Mouse (Mus musculus) forebrain, embryonic 13.5 days (tissue): ENCODE measurements around the gene Gpx7. TPM values are rescaled to one million over a fixed set of nuclear protein-coding genes. Genes with fewer than 3 reads are reported as not detected.
A peak's percentile ranks its signal among the peaks of the same experiment; 100 is the strongest.

Experiments used
- ATAC-seq: fragments of 200-750 bp; cut with Nextera tagmentation; 2 replicates; pipeline ENCODE4 v1.8.0; 2017
- H3K27ac ChIP-seq: fragments of 300-500 bp; sonication (generic); 2 replicates; pipeline ENCODE4 v1.5.1; 2015; ENCODE audit warnings: inconsistent platforms, mild to moderate bottlenecking, moderate library complexity
- H3K27me3 ChIP-seq: fragments of 300-500 bp; sonication (generic); 2 replicates; pipeline ENCODE4 v1.6.1; 2015; ENCODE audit warnings: mild to moderate bottlenecking, inconsistent platforms
- H3K36me3 ChIP-seq: fragments of 300-500 bp; sonication (generic); 2 replicates; pipeline ENCODE4 v1.6.1; 2015; ENCODE audit warnings: mild to moderate bottlenecking, inconsistent platforms; ENCODE audit not compliant: poor library complexity, severe bottlenecking
- H3K4me1 ChIP-seq: fragments of 300-500 bp; sonication (generic); 2 replicates; pipeline ENCODE4 v1.6.1; 2015; ENCODE audit warnings: inconsistent platforms
- H3K4me2 ChIP-seq: fragments of 300-500 bp; sonication (generic); 2 replicates; pipeline ENCODE4 v1.6.1; 2015; ENCODE audit warnings: inconsistent platforms, mild to moderate bottlenecking, moderate library complexity
- H3K4me3 ChIP-seq: fragments of 300-500 bp; sonication (generic); 2 replicates; pipeline ENCODE4 v1.5.1; 2015; ENCODE audit warnings: mild to moderate bottlenecking, inconsistent platforms
- H3K9ac ChIP-seq: fragments of 300-500 bp; sonication (generic); 2 replicates; pipeline ENCODE4 v1.6.1; 2015; ENCODE audit warnings: mild to moderate bottlenecking, inconsistent platforms
- H3K9me3 ChIP-seq: fragments of 300-500 bp; sonication (generic); replicated peaks from 2 replicates; pipeline ENCODE4 v1.6.1; 2016; ENCODE audit warnings: inconsistent platforms
- WGBS: fragments of 180-500 bp; shearing (Covaris S2); methylation state at CpG from one replicate; pipeline ENCODE4 v1.1.7; 2015; 5-methylcytosine and 5-hydroxymethylcytosine counted together
- polyA plus RNA-seq: library from polyadenylated mRNA; unstranded; fragments of >200 nt; fragmentation: Nextera tagmentation; extraction: Ambion mirVana; gene quantifications from 2 replicates; pipeline ENCODE4 v1.2.1, GENCODE M21; 2015

Gene Gpx7
- polyA plus RNA-seq, 1 experiment from 2014 or later = 28.8 TPM

- no peak overlapping the region for H3K4me2 ChIP-seq
- peaks cover 24% of the 10 kb centered on the region for H3K4me1 ChIP-seq
- H3K9me3 ChIP-seq = no peaks in the 10 kb centered on the region
- no peak overlapping the region for H3K9ac ChIP-seq
- no peaks in the 10 kb centered on the region for H3K27me3 ChIP-seq
- no peaks in the 10 kb centered on the region for H3K36me3 ChIP-seq
- WGBS = 82% methylated on average over 11 of the region's 11 CpGs
- ATAC-seq = no peak
- H3K4me3 ChIP-seq = no peak overlapping the region
- H3K27ac ChIP-seq = no peak overlapping the region
Observed at GRCm38 (mm10) chr4:108427719-108428340, 21.1 kb upstream of the Gpx7 start.

GRCm38 (mm10) chr4:108424587-108424986 is 17.8 kb upstream of the Gpx7 start:
- no peak for ATAC-seq
- WGBS = 91% methylated on average over 2 of the region's 2 CpGs
- no peaks in the 10 kb centered on the region for H3K9me3 ChIP-seq
- H3K27me3 ChIP-seq = no peaks in the 10 kb centered on the region
- H3K4me2 ChIP-seq = no peak overlapping the region
- no peaks in the 10 kb centered on the region for H3K36me3 ChIP-seq
- no peak overlapping the region for H3K27ac ChIP-seq
- no peak overlapping the region for H3K9ac ChIP-seq
- no peak overlapping the region for H3K4me3 ChIP-seq
- no peaks in the 10 kb centered on the region for H3K4me1 ChIP-seq

GRCm38 (mm10) chr4:108407621-108408020 is 860 bp upstream of the Gpx7 start:
- Histone ChIP-seq H3K9ac (no peak overlapping the region), H3K4me3 (no peak overlapping the region), H3K27me3 (no peaks in the 10 kb centered on the region), H3K4me2 (no peak overlapping the region), H3K27ac (no peak overlapping the region), H3K36me3 (no peaks in the 10 kb centered on the region), H3K9me3 (no peaks in the 10 kb centered on the region), H3K4me1 (peaks cover 19% of the 10 kb centered on the region)
- ATAC-seq = no peak
- 35% methylated on average over 8 of the region's 8 CpGs for WGBS

GRCm38 (mm10) chr4:108406138-108406860 is 462 bp downstream of the Gpx7 start:
- no peaks in the 10 kb centered on the region for H3K36me3 ChIP-seq
- peak overlapping the region; percentile 82 for H3K4me2 ChIP-seq
- peak; percentile 80 for ATAC-seq
- 2% methylated on average over 51 of the region's 52 CpGs for WGBS
- H3K4me3 ChIP-seq = peak overlapping the region; percentile 49
- H3K4me1 ChIP-seq = peaks cover 19% of the 10 kb centered on the region
- peak overlapping the region; percentile 78 for H3K9ac ChIP-seq
- no peaks in the 10 kb centered on the region for H3K9me3 ChIP-seq
- H3K27ac ChIP-seq = 0 out of 2 replicates have a peak overlapping the region, but pooled peaks have one; percentile 6
- H3K27me3 ChIP-seq = no peaks in the 10 kb centered on the region

GRCm38 (mm10) chr4:108405766-108406137 is 1.0 kb downstream of the Gpx7 start:
- ATAC-seq = peak; percentile 68
- peaks cover 19% of the 10 kb centered on the region for H3K4me1 ChIP-seq
- no peak overlapping the region for H3K27ac ChIP-seq
- peak overlapping the region; percentile 82 for H3K4me2 ChIP-seq
- peak overlapping the region; percentile 49 for H3K4me3 ChIP-seq
- no peak overlapping the region; the same call in 1 of the 2 replicates for H3K9ac ChIP-seq
- H3K36me3 ChIP-seq = no peaks in the 10 kb centered on the region
- H3K9me3 ChIP-seq = no peaks in the 10 kb centered on the region
- H3K27me3 ChIP-seq = no peaks in the 10 kb centered on the region
- WGBS = 83% methylated on average over 3 of the region's 3 CpGs

GRCm38 (mm10) chr4:108403861-108404635 is 2.7 kb downstream of the Gpx7 start:
- H3K27me3 ChIP-seq = no peaks in the 10 kb centered on the region
- WGBS = 85% methylated on average over 8 of the region's 8 CpGs
- no peak overlapping the region for H3K9ac ChIP-seq
- no peak overlapping the region for H3K4me2 ChIP-seq
- no peak overlapping the region for H3K4me3 ChIP-seq
- H3K36me3 ChIP-seq = peaks cover 5% of the 10 kb centered on the region
- H3K4me1 ChIP-seq = peaks cover 19% of the 10 kb centered on the region
- no peak for ATAC-seq
- no peaks in the 10 kb centered on the region for H3K9me3 ChIP-seq
- H3K27ac ChIP-seq = no peak overlapping the region

GRCm38 (mm10) chr4:108400395-108400794 is 6.4 kb downstream of the Gpx7 start:
- WGBS = 95% methylated on average over 10 of the region's 10 CpGs
- Histone ChIP-seq H3K27me3 (no peaks in the 10 kb centered on the region), H3K4me1 (no peaks in the 10 kb centered on the region), H3K27ac (no peak overlapping the region), H3K4me3 (no peak overlapping the region), H3K9me3 (no peaks in the 10 kb centered on the region), H3K36me3 (peaks cover 5% of the 10 kb centered on the region), H3K4me2 (no peak overlapping the region), H3K9ac (no peak overlapping the region)
- no peak for ATAC-seq

- H3K4me1 ChIP-seq = no peaks in the 10 kb centered on the region
- H3K4me2 ChIP-seq = no peak overlapping the region
- H3K36me3 ChIP-seq = no peaks in the 10 kb centered on the region
- H3K27me3 ChIP-seq = no peaks in the 10 kb centered on the region
- H3K9me3 ChIP-seq = no peaks in the 10 kb centered on the region
- no peak overlapping the region for H3K9ac ChIP-seq
- ATAC-seq = no peak
- no peak overlapping the region for H3K27ac ChIP-seq
- no peak overlapping the region for H3K4me3 ChIP-seq
Observed at GRCm38 (mm10) chr4:108394236-108394635, 12.5 kb downstream of the Gpx7 start.

GRCm38 (mm10) chr4:108392558-108392957 is 14.2 kb downstream of the Gpx7 start:
- H3K27me3 ChIP-seq = no peaks in the 10 kb centered on the region
- ATAC-seq = no peak

GRCm38 (mm10) chr4:108391124-108391523 is 15.6 kb downstream of the Gpx7 start:
- no peak for ATAC-seq
- Histone ChIP-seq H3K4me1 (peaks cover 9% of the 10 kb centered on the region), H3K27ac (no peak overlapping the region), H3K4me2 (no peak overlapping the region), H3K36me3 (no peaks in the 10 kb centered on the region), H3K9me3 (no peaks in the 10 kb centered on the region), H3K4me3 (no peak overlapping the region), H3K27me3 (no peaks in the 10 kb centered on the region), H3K9ac (no peak overlapping the region)
- 82% methylated on average over 5 of the region's 5 CpGs for WGBS

More at GRCm38 (mm10) chr4:108392558-108392957, 14.2 kb downstream of the Gpx7 start:
- Histone ChIP-seq H3K9me3 (no peaks in the 10 kb centered on the region), H3K4me1 (peaks cover 9% of the 10 kb centered on the region), H3K4me3 (no peak overlapping the region), H3K4me2 (no peak overlapping the region), H3K9ac (no peak overlapping the region), H3K27ac (no peak overlapping the region), H3K36me3 (no peaks in the 10 kb centered on the region)
- 90% methylated on average over 2 of the region's 2 CpGs for WGBS

GRCm38 (mm10) chr4:108388741-108389140 is 18.0 kb downstream of the Gpx7 start:
- 47% methylated on average over 3 of the region's 3 CpGs for WGBS
- H3K27ac ChIP-seq = no peak overlapping the region
- ATAC-seq = no peak

GRCm38 (mm10) chr4:108387681-108388253 is 19.0 kb downstream of the Gpx7 start:
- H3K4me1 ChIP-seq = peaks cover 15% of the 10 kb centered on the region
- H3K4me3 ChIP-seq = peak overlapping the region; percentile 33
- WGBS = 3% methylated on average over 18 of the region's 18 CpGs
- peak overlapping the region; percentile 60 for H3K4me2 ChIP-seq
- H3K27ac ChIP-seq = peak overlapping the region; percentile 71
- peak; percentile 79 for ATAC-seq
- H3K9me3 ChIP-seq = no peaks in the 10 kb centered on the region
- H3K27me3 ChIP-seq = peaks cover 24% of the 10 kb centered on the region
- no peaks in the 10 kb centered on the region for H3K36me3 ChIP-seq
- H3K9ac ChIP-seq = peak overlapping the region; percentile 63

More at GRCm38 (mm10) chr4:108388741-108389140, 18.0 kb downstream of the Gpx7 start:
- no peak overlapping the region for H3K9ac ChIP-seq
- H3K36me3 ChIP-seq = no peaks in the 10 kb centered on the region
- H3K4me3 ChIP-seq = no peak overlapping the region
- H3K4me1 ChIP-seq = peaks cover 9% of the 10 kb centered on the region
- no peak overlapping the region for H3K4me2 ChIP-seq
- H3K9me3 ChIP-seq = no peaks in the 10 kb centered on the region
- peaks cover 14% of the 10 kb centered on the region for H3K27me3 ChIP-seq
